Mouse (Mus musculus) adrenal gland, postnatal 36 days (tissue): ENCODE data around the gene Zmynd15. TPM values are rescaled to one million over a fixed set of nuclear protein-coding genes. Genes with fewer than 3 reads are reported as not detected.

Experiments used
- DNase-seq, 2 experiments: peaks; one replicate each; pipeline ENCODE4 v3.0.0; 2021; ENCODE audit warnings: mixed read lengths in 1 of 2
- microRNA-seq: library from miRNA; unstranded; fragments of <30 nt; microRNA quantifications from one replicate; pipeline ENCODE4 v1.2.0, GENCODE M21; 2021
- total RNA-seq, 2 experiments: library from RNA; stranded (reverse); gene quantifications; 2 replicates each; pipeline ENCODE4 v1.2.3; 2021

The Zmynd15 gene
- total RNA-seq, 2 experiments from 2014 or later: 1.4 to 1.8 TPM

DNA sequence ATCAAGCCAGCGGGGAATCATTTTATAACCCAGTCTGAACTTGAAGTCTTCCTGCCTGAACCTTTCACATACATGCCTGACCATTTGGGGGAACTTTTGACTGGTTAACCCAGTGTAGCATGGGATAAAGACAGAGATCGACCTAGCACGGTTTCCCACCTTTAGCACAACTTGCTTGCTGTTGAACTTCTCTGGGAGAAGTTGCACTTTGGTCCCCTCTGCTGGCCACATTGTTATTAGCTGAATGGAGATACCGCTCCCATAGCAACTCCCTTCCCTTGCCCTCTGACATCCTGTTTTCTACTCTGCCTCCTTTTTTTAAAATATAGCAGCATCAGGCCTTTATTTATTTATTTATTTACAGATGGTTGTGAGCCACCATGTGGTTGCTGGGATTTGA, 47.2 kb downstream of the Zmynd15 start:
- DNase-seq: peak; percentile 75 to 82

DNA sequence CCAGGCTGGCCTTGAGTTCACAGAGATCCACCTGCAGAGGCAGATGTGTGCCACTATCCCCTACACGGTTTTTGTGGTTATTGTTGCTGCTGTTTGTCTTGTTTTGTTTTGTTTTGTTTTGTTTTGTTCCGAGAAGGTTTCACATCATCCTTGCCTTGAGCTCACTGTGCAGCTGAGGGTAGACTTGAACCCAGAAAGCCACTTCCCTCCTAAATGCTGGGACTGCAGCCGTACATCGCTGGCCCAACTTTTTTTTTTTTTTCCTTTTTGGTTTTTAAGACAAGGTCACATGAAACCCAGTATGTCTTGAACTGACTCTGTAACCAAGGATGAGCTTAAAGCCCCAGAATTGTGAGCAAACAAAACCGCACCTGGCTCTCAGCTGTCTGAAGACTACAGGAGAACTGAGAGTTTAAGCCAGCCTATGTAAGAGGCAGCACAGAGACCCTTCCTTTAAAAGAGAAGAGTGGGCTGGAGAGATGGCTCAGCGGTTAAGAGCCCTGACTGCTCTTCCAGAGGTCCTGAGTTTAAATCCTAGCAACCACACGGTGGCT, 47.8 kb downstream of the Zmynd15 start:
- no peak for DNase-seq

DNA sequence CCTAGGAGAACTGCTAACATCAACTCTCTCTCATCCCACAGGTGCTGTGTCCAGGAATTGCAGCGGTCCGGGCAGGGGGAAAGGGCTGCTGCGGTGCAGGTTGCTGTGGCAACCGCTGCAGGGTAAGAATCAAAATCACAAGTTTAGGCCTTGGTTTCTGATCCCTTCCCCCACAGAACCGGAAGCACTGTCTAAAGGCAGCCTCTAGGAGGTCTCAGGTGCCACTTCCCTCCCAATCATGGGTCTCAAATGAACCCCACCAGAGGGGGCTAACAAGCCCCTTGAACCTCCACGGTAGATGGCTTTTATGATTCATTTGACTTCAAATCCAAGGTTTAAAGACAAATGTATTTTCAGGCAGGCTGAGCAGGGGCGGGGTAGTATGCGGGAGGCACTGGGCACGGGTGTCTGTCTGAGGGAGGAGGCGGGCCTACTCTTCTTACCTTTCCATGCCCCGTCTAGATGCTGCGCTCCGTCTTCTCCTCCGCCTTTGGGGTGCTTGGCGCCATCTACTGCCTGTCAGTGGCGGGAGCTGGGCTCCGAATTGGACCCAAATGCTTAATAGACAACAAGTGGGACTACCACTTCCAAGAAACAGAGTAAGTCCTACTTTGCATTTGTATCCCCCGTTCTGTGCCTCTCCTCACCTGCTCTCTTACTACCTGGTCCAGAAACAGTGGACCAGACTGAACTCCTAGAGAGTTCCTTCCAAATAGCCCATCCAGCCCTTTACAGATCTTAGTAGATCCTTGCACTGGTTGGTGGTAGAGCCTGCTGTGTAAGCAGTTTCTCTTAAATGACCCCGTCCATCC, 50.7 kb downstream of the Zmynd15 start:
- DNase-seq: peak; percentile 39 to 52

DNA sequence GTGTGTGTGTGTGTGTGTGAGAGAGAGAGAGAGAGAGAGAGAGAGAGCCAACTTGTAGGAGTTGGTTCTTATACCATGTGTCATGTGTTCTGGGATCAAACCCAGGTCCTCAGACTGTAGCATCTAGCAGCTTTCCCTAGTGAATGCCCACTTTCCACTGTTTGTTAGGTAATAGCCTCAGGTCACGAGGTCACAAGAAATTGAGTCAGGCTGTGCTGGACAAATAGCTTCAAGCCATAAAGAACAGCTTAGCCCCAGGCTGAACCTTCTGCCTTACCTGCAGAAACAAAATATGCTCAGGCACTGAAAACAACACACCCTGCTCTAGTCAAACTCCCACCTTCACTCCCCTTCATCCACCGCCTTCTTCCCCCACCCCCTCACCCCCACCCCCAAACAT, 52.0 kb downstream of the Zmynd15 start:
- no peak for DNase-seq

DNA sequence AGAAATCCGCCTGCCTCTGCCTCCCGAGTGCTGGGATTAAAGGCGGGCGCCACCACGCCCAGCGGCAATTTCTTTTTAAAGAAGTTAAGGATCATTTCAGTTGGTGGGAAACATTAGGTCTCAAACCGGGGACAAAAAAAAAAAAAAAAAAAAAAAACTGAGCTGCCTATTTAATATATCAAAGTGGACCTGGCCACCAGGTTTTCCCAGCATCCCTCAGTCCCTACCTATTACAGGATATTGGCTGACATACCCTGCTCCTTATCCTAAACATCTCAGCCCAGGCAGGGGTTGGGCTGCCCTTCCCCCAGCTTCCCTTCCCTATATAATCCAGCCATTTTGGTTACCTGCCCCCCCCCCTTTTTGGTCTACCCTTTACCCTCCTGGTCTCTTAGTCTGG, 52.6 kb downstream of the Zmynd15 start:
- DNase-seq: no peak

DNA sequence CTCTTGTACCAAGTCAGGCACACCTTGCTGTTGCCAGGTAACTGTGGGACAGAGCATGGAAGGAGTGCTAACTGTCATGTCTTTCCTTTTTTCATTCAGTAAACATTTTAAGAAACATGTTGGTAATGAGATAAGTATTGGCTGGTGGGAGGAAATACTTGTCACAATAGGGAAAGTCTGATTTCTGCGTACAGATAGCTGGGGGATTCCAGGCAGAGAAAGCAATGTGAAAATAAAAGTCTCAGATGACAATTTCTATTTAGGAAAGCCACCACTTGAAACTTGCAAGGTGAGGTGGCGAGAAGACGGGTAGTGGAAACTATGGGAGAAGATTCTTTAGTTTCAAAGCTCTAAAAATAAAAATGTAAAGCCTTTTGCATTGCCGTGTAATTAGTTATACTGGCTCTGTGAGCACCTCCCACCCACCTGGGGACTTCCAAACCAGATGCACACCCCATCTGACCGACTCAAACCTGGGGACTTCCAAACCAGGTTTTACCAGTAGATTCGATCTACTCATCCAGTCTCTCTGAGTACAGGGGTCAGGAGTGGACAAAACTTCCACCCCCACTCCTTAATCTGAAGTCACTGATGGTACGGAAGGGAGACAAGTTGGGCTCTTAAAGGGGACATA, 53.6 kb downstream of the Zmynd15 start:
- no peak for DNase-seq

DNA sequence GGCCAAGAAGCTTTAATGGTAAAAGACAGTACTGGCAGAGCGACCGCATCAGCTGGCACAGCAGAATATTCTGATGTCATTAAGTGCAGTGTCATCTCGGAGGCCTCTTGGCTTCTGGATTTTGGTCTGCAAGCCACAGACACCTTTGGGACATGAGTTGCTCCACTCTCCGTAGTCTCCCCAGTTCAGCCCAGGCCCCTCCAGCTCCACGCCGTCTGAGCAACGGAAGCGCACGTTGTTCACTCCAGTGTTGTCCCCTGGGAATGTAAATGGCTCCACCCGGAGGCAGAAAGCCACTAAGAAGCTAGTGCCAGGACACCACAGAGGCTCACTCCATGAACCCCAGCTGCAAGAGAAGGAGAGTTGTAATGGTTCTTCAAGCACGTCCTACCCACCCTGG, 54.3 kb downstream of the Zmynd15 start:
- peak; percentile 15 to 41 for DNase-seq

DNA sequence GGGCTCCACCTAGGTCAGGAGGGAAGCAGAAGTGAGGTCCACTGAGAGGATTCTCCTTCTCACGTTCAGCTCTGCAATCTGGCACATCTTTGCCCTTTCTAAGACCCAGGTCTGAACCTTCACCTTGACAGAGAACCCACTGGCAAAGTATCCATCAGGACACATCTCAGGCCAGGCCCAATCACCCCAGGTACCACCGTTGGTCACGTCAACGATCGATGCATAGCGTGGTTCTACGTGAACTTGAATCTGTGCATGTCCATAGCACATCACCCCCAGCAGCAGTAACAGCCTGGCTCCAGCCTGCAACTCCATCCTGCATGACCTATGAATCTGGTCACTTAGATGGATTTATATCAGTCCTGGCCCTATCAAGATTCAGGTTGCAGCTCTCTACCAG, 55.1 kb downstream of the Zmynd15 start, which contains the start of gene Vmo1:
Gene Vmo1 (minus strand): TSS at position 329 of the 400 bp plus-strand sequence.
- DNase-seq: no peak

Small RNA genes lying within 50 kb of the gene (microRNA-seq; reads per million reads assigned to microRNA genes)
- gene Mir7115: not detected

Other genes with a start within 250 kb of the Zmynd15 start
- gene Slc16a11, start 246.7 kb upstream of the Zmynd15 start, total RNA-seq: under 1 TPM in 1 of 2 experiments, not detected in 1; 0.23 TPM
- 1 to 10 TPM; 2.7 to 3.0 TPM for gene Slc16a13, start 238.4 kb upstream of the Zmynd15 start, total RNA-seq
- gene Bcl6b, start 229.6 kb upstream of the Zmynd15 start, total RNA-seq: 10 to 100 TPM; 10.7 to 18.9 TPM
- 10 to 100 TPM; 38.6 to 61.4 TPM for gene 0610010K14Rik, start 221.5 kb upstream of the Zmynd15 start, total RNA-seq
- gene Gm21988, start 219.6 kb upstream of the Zmynd15 start, total RNA-seq: 1 to 10 TPM; 4.9 to 7.3 TPM
- 100 to 1,000 TPM; 224 to 245 TPM for gene Rnasek, start 219.6 kb upstream of the Zmynd15 start, total RNA-seq
- gene Alox12, start 204.1 kb upstream of the Zmynd15 start, total RNA-seq: 1 to 10 TPM; 1.2 to 1.8 TPM
- gene Alox12e, start 136.8 kb upstream of the Zmynd15 start, total RNA-seq: not detected
- gene Alox15, start 107.4 kb upstream of the Zmynd15 start, total RNA-seq: 1 to 10 TPM; 1.9 to 6.0 TPM
- gene Pelp1, start 49.4 kb upstream of the Zmynd15 start, total RNA-seq: 10 to 100 TPM; 24.6 to 26.0 TPM
- 10 to 100 TPM; 18.5 to 26.6 TPM for gene Arrb2, start 26.8 kb upstream of the Zmynd15 start, total RNA-seq
- gene Med11, start 7.5 kb upstream of the Zmynd15 start, total RNA-seq: 10 to 100 TPM; 20.3 to 24.4 TPM
- 1 to 10 TPM; 7.4 to 8.5 TPM for gene Cxcl16, start 551 bp downstream of the Zmynd15 start, total RNA-seq
- gene Tm4sf5, start 45.8 kb downstream of the Zmynd15 start, total RNA-seq: under 1 TPM in 1 of 2 experiments, not detected in 1; 0.46 TPM
- gene Vmo1, start 55.2 kb downstream of the Zmynd15 start, total RNA-seq: under 1 TPM in 1 of 2 experiments, not detected in 1; 0.66 TPM
- not detected for gene Gltpd2, start 59.8 kb downstream of the Zmynd15 start, total RNA-seq
- gene Psmb6, start 65.9 kb downstream of the Zmynd15 start, total RNA-seq: 100 to 1,000 TPM; 282 to 297 TPM
- not detected for gene Gm40193, start 73.5 kb downstream of the Zmynd15 start, total RNA-seq
- 1 to 10 TPM; 8.1 to 8.6 TPM for gene Pld2, start 80.6 kb downstream of the Zmynd15 start, total RNA-seq
- gene Mink1, start 103.4 kb downstream of the Zmynd15 start, total RNA-seq: 10 to 100 TPM; 39.2 to 42.6 TPM
- gene 4930544D05Rik, start 156.4 kb downstream of the Zmynd15 start, total RNA-seq: not detected
- not detected for gene Chrne, start 159.8 kb downstream of the Zmynd15 start, total RNA-seq
- gene Gp1ba, start 179.7 kb downstream of the Zmynd15 start, total RNA-seq: under 1 TPM in 1 of 2 experiments, not detected in 1; 0.13 TPM
- gene Rnf167, start 187.8 kb downstream of the Zmynd15 start, total RNA-seq: 10 to 100 TPM; 83.6 to 83.8 TPM
- 100 to 1,000 TPM; 127 to 165 TPM for gene Slc25a11, start 188.0 kb downstream of the Zmynd15 start, total RNA-seq
- 100 to 1,000 TPM; 853 to 925 TPM for gene Pfn1, start 195.2 kb downstream of the Zmynd15 start, total RNA-seq
- gene Eno3, start 197.8 kb downstream of the Zmynd15 start, total RNA-seq: 10 to 100 TPM; 21.2 to 35.5 TPM
- gene Spag7, start 210.0 kb downstream of the Zmynd15 start, total RNA-seq: 10 to 100 TPM; 87.1 to 88.1 TPM
- 10 to 100 TPM; 36.5 to 45.7 TPM for gene Camta2, start 228.7 kb downstream of the Zmynd15 start, total RNA-seq
- gene Inca1, start 240.7 kb downstream of the Zmynd15 start, total RNA-seq: 10 to 100 TPM in 1 of 2 experiments, 1 to 10 TPM in 1; 9.5 to 12.2 TPM
- gene Kif1c, start 241.1 kb downstream of the Zmynd15 start, total RNA-seq: 100 to 1,000 TPM; 178 to 195 TPM